Mouse (Mus musculus): ENCODE measurements around the gene Fndc11.

GRCm38 (mm10) chr2:181202422-181202821, 17.4 kb upstream of the Fndc11 start, which contains the start of gene Ptk6:
- TF ChIP-seq CTCF (IDR thresholded peaks at IDR 0.05; ENCODE audit: extremely low read depth, insufficient read depth, low read length) (no peak), POLR2A (IDR thresholded peaks at IDR 0.05; ENCODE audit: extremely low read depth, insufficient read depth, low read length) (no peak)
